Mouse (Mus musculus) erythroblast, embryonic 14.5 days (primary cell): ENCODE data around the gene Shkbp1.

Experiments used
- GATA1 ChIP-seq: IDR thresholded peaks from 2 replicates; pipeline ENCODE4 v1.6.1; 2012; ENCODE audit warnings: low read length, inconsistent platforms, mixed read lengths
- TAL1 ChIP-seq: IDR thresholded peaks from 3 replicates; pipeline ENCODE4 v1.6.1; 2012; ENCODE audit warnings: low read length, inconsistent platforms, mixed read lengths

DNA sequence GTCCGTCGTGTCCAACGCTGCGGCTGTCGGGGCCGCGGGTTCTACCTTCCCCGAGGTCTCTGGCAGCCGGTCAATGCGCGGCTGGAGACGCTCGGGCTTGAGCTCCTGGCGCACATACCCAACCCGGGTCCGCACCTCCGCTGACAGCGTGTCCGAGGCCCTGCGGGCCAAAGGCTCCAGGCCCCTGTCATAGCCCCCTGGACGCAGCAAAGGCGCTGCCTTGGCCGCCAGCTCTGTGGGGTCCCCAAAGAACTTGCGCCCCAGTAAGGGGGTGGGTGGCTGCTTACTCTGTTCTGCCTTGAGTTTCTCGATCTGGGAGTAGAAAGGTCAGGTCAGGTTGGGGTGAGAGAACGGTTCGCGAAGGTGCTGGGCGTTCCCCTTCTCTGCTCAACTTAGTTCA lies 8.6 kb upstream of the Shkbp1 start:
- TF ChIP-seq GATA1 = no peak
- no peak for TF ChIP-seq TAL1
